Mouse (Mus musculus): ENCODE measurements at regions not wholly inside any gene's neighbourhood (a gene's known extent, or its start where the extent isn't known, plus 50 kb on each side); places are given as distances from the start of the nearest gene placed in this dataset.

GRCm38 (mm10) chr3:99812836-99813235 lies 72.4 kb upstream of the Spag17 start:
- no peaks in the 10 kb centered on the region for H3K27me3 ChIP-seq (replicated peaks)
- H3K4me2 ChIP-seq = no peak overlapping the region
- H3K9ac ChIP-seq (replicated peaks) = no peak overlapping the region
- WGBS = 71% methylated on average over 4 of the region's 4 CpGs
- no peaks in the 10 kb centered on the region for H3K36me3 ChIP-seq
- H3K4me3 ChIP-seq (replicated peaks) = no peak overlapping the region
- peaks cover under 1% of the 10 kb centered on the region; the same call in 1 of the 2 replicates for H3K4me1 ChIP-seq
- H3K27ac ChIP-seq (replicated peaks) = no peak overlapping the region
- no peak for ATAC-seq (ENCODE audit: low FRiP score)
- no peaks in the 10 kb centered on the region for H3K9me3 ChIP-seq (replicated peaks)

- H3K4me1 ChIP-seq = peaks cover 9% of the 10 kb centered on the region; the same call in 1 of the 2 replicates
- no peaks in the 10 kb centered on the region for H3K9me3 ChIP-seq (replicated peaks)
- no peak overlapping the region for H3K27ac ChIP-seq (replicated peaks)
- H3K4me3 ChIP-seq (replicated peaks) = no peak overlapping the region
- H3K4me2 ChIP-seq = no peak overlapping the region
- no peaks in the 10 kb centered on the region for H3K27me3 ChIP-seq (replicated peaks)
- H3K36me3 ChIP-seq = no peaks in the 10 kb centered on the region
- H3K9ac ChIP-seq (replicated peaks) = no peak overlapping the region
- ATAC-seq (ENCODE audit: low FRiP score) = no peak
- 79% methylated on average over 3 of the region's 3 CpGs for WGBS
Measured at GRCm38 (mm10) chr3:99815115-99815514, 70.1 kb upstream of the Spag17 start.

- H3K4me2 ChIP-seq = no peak overlapping the region
- H3K36me3 ChIP-seq = no peaks in the 10 kb centered on the region
- no peak overlapping the region for H3K27ac ChIP-seq (replicated peaks)
- H3K4me1 ChIP-seq = peaks cover 9% of the 10 kb centered on the region; the same call in 1 of the 2 replicates
- 57% methylated on average over 8 of the region's 8 CpGs for WGBS
- H3K9ac ChIP-seq (replicated peaks) = no peak overlapping the region
- H3K9me3 ChIP-seq (replicated peaks) = no peaks in the 10 kb centered on the region
- no peak for ATAC-seq (ENCODE audit: low FRiP score)
- no peak overlapping the region for H3K4me3 ChIP-seq (replicated peaks)
- no peaks in the 10 kb centered on the region for H3K27me3 ChIP-seq (replicated peaks)
Measured at GRCm38 (mm10) chr3:99817965-99818364, 67.2 kb upstream of the Spag17 start.

GRCm38 (mm10) chr3:99822735-99823134 lies 62.5 kb upstream of the Spag17 start:
- 89% methylated on average over 5 of the region's 5 CpGs for WGBS

GRCm38 (mm10) chr3:99823256-99823655 lies 62.0 kb upstream of the Spag17 start:
- Histone ChIP-seq H3K9ac (replicated peaks) (no peak overlapping the region), H3K4me3 (replicated peaks) (no peak overlapping the region), H3K36me3 (no peaks in the 10 kb centered on the region), H3K4me2 (no peak overlapping the region), H3K27me3 (replicated peaks) (no peaks in the 10 kb centered on the region), H3K4me1 (peaks cover 5% of the 10 kb centered on the region; the same call in 1 of the 2 replicates), H3K9me3 (replicated peaks) (no peaks in the 10 kb centered on the region), H3K27ac (replicated peaks) (no peak overlapping the region)
- ATAC-seq (ENCODE audit: low FRiP score) = no peak
- 95% methylated on average over 3 of the region's 3 CpGs for WGBS

More at GRCm38 (mm10) chr3:99822735-99823134, 62.5 kb upstream of the Spag17 start:
- H3K9me3 ChIP-seq (replicated peaks) = no peaks in the 10 kb centered on the region
- H3K36me3 ChIP-seq = no peaks in the 10 kb centered on the region
- H3K27ac ChIP-seq (replicated peaks) = no peak overlapping the region
- H3K4me3 ChIP-seq (replicated peaks) = no peak overlapping the region
- peaks cover 9% of the 10 kb centered on the region; the same call in 1 of the 2 replicates for H3K4me1 ChIP-seq
- no peak overlapping the region for H3K9ac ChIP-seq (replicated peaks)
- no peaks in the 10 kb centered on the region for H3K27me3 ChIP-seq (replicated peaks)
- no peak for ATAC-seq (ENCODE audit: low FRiP score)
- H3K4me2 ChIP-seq = no peak overlapping the region

All from neural tube, embryonic 15.5 days (tissue).